Mouse (Mus musculus): ENCODE data around the gene Flcn.
"Not testable (repeated sequence)": the region's sequence is repeated elsewhere in the genome, so short reads cannot be mapped to it uniquely, and the experiment has no call there.

The Flcn gene

GRCm38 (mm10) chr11:59809670-59810474, at the start of gene Flcn:
TSS of gene Flcn (minus strand) at chr11:59810016.
- DNase-seq (ENCODE audit: low spot score in 2 of 2): peak; percentile 82 to 90

GRCm38 (mm10) chr11:59852865-59853264, 43.0 kb upstream of the Flcn start:
- no peak for DNase-seq (ENCODE audit: low spot score in 2 of 2)

GRCm38 (mm10) chr11:59847891-59848884, 38.4 kb upstream of the Flcn start:
- DNase-seq (ENCODE audit: low spot score in 2 of 2): peak; percentile 68 to 81

GRCm38 (mm10) chr11:59847131-59847530, 37.3 kb upstream of the Flcn start:
- no peak for DNase-seq (ENCODE audit: low spot score in 2 of 2)

- no peak for DNase-seq (ENCODE audit: low spot score in 2 of 2)
These were observed 36.5 kb upstream of the Flcn start for GRCm38 (mm10) chr11:59846311-59846710.

GRCm38 (mm10) chr11:59839459-59840126, 29.8 kb upstream of the Flcn start, which contains the start of gene Cops3:
TSS of gene Cops3 (minus strand) at chr11:59839838.
- DNase-seq (ENCODE audit: low spot score in 2 of 2): peak; percentile 86 to 93

GRCm38 (mm10) chr11:59839008-59839458, 29.2 kb upstream of the Flcn start, which contains the start of gene Nt5m:
TSS of gene Nt5m (plus strand) at chr11:59839447.
- peak; percentile 85 to 89 for DNase-seq (ENCODE audit: low spot score in 2 of 2)

GRCm38 (mm10) chr11:59838426-59838825, 28.6 kb upstream of the Flcn start:
- DNase-seq (ENCODE audit: low spot score in 2 of 2): no peak

- not testable (repeated sequence) for DNase-seq (ENCODE audit: low spot score in 2 of 2)
These were observed 28.0 kb upstream of the Flcn start for GRCm38 (mm10) chr11:59837789-59838188.

- no peak for DNase-seq (ENCODE audit: low spot score in 2 of 2)
These were observed 11.8 kb upstream of the Flcn start for GRCm38 (mm10) chr11:59821625-59822024.

GRCm38 (mm10) chr11:59817916-59818315, 8.1 kb upstream of the Flcn start:
- DNase-seq (ENCODE audit: low spot score in 2 of 2): no peak

- DNase-seq (ENCODE audit: low spot score in 2 of 2): no peak
These were observed 5.8 kb upstream of the Flcn start for GRCm38 (mm10) chr11:59815482-59816065.

- no peak for DNase-seq (ENCODE audit: low spot score in 2 of 2)
These were observed 5.1 kb upstream of the Flcn start for GRCm38 (mm10) chr11:59814936-59815335.

- DNase-seq (ENCODE audit: low spot score in 2 of 2): no peak
These were observed 4.5 kb upstream of the Flcn start for GRCm38 (mm10) chr11:59814311-59814710.

GRCm38 (mm10) chr11:59813276-59813675, 3.5 kb upstream of the Flcn start:
- no peak for DNase-seq (ENCODE audit: low spot score in 2 of 2)

- DNase-seq (ENCODE audit: low spot score in 2 of 2): no peak
These were observed 1.4 kb upstream of the Flcn start for GRCm38 (mm10) chr11:59811211-59811610.

- DNase-seq (ENCODE audit: low spot score in 2 of 2): no peak
These were observed 803 bp upstream of the Flcn start for GRCm38 (mm10) chr11:59810480-59811158.

- no peak for DNase-seq (ENCODE audit: low spot score in 2 of 2)
These were observed 646 bp downstream of the Flcn start for GRCm38 (mm10) chr11:59809071-59809669.

- DNase-seq (ENCODE audit: low spot score in 2 of 2): no peak
These were observed 1.5 kb downstream of the Flcn start for GRCm38 (mm10) chr11:59808170-59808960.

All from urinary bladder, adult 18-20 months (tissue).